Mouse (Mus musculus): Measurements from ENCODE around the gene Psg17.

DNA sequence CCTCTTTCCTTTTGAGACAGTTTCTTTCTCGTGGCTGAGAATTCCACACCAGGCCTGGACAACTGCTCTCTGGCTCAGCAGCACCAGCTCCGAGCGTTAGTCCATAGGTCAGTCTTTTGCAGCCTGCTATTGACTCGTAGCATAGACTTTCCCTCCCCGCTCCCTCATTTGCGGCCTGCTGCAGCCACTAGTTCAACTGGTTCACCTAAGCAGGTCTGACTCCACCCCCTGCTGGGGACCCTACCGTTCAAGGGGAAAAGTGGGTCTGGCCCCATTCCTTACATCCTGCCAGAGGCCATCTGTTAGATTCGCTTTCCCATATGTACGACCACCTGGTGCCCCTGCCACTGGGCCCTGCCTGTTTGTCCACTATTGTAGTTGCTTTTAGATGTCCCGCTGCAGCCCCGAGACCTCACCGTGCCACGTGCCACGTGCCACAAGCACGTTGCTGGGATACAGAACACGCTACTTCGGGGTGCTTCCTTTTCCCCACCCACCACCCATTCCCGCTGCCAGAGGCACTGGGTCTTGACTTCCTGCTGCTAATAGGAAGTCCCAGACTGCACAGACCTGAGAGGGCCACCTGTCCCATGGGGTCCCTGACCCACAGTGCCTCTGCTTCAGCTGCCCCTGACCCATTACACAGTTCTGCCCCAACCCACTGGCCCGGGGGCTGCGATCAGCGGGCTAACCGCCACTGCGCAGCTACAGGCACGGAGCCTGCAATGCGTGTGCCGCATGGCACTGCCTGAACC is 6.6 kb upstream of the Psg17 start:
- TF ChIP-seq ETS1 (IDR thresholded peaks at IDR 0.05; ENCODE audit: low read depth, low read length) (no peak), ZKSCAN1 (IDR thresholded peaks at IDR 0.05; ENCODE audit: low read depth, low read length) (no peak), E2F4 (IDR thresholded peaks at IDR 0.05; ENCODE audit: borderline replicate concordance, low read depth, low read length) (no peak), JUND (IDR thresholded peaks at IDR 0.05; ENCODE audit: low read depth, low read length) (no peak), USF1 (IDR thresholded peaks at IDR 0.05; ENCODE audit: low read depth, low read length) (no peak), CTCF (IDR thresholded peaks at IDR 0.05 in 2 of 3, conservative IDR thresholded peaks at IDR 0.05 in 1 of 3; ENCODE audit: control insufficient read depth in 1 of 3, insufficient read depth in 1 of 3, low read depth in 2 of 3, low read length in 3 of 3, poor library complexity in 1 of 3, severe bottlenecking in 1 of 3) (no peak), ZC3H11A (IDR thresholded peaks at IDR 0.05; ENCODE audit: low read depth, low read length) (no peak), POLR2A (IDR thresholded peaks at IDR 0.05; ENCODE audit: control insufficient read depth in 1 of 2, insufficient read depth in 1 of 2, low read depth in 1 of 2, low read length in 2 of 2, poor library complexity in 1 of 2) (no peak), TBP (IDR thresholded peaks at IDR 0.05; ENCODE audit: low read depth, low read length) (no peak), GATA1 (IDR thresholded peaks at IDR 0.05; ENCODE audit: low read depth, low read length) (no peak), MAFK (IDR thresholded peaks at IDR 0.05; ENCODE audit: borderline replicate concordance, low read depth, low read length) (no peak), MYC (IDR thresholded peaks at IDR 0.05; ENCODE audit: low read depth, low read length) (no peak), NRF1 (IDR thresholded peaks at IDR 0.05; ENCODE audit: insufficient read depth, low read depth, low read length, poor library complexity, severe bottlenecking) (no peak), HCFC1 (IDR thresholded peaks at IDR 0.05; ENCODE audit: low read depth, low read length) (no peak)

Measured in MEL (cell line).